Mouse (Mus musculus): ENCODE measurements around the gene Ralbp1. TPM values are rescaled to one million over a fixed set of nuclear protein-coding genes. Genes with fewer than 3 reads are reported as not detected.

Ralbp1 gene
- polyA plus RNA-seq, 1 experiment from 2014 or later, result 44.2 TPM

DNA sequence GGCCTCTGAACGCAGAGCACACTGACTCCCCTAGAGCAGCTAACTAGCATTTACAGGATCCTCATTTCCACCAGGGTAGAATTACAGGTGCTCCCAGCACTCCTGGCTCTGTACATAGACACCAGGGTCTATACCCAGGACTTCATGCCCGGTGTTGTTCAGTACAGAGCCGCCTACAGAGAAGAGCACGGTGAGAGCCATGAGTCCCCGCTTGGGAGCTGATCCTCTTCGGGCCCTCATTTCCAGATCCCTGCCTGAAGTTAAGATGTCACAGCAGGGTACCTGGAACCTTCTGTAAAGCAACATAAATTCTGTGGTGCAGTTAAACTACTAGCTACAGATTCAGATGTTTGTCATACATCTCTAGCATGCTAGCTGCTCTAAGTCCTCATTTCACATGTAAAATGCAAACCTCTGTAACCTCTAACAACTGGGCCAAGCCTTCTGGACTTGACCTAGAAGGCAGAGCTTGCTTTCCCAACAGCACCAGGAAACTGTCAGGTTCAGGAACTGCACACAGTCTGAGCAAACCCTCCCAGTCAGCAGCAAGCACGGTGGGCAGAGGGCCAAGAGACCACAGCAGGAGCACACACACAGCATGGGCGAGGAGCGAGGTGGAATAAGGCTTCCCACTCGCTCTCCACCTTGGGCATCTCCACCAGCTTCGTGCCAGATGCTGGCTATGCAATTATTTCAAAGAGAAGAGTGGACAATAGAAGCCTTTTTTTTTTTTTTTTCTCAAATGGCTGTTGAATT is 37.7 kb downstream of the Ralbp1 start:
- Histone ChIP-seq H3K27me3 (ENCODE audit: control insufficient read depth, insufficient read depth, low read length) (no peaks in the 10 kb centered on the region), H3K27ac (peak overlapping the region; percentile 41; the same call in 1 of the 2 replicates), H3K36me3 (replicated peaks; ENCODE audit: control insufficient read depth, insufficient read depth) (peaks cover 80% of the 10 kb centered on the region), H3K4me2 (replicated peaks) (no peak overlapping the region), H3K4me3 (replicated peaks; ENCODE audit: low read length) (no peak overlapping the region), H3K4me1 (replicated peaks; ENCODE audit: control insufficient read depth, insufficient read depth, low read length) (no peaks in the 10 kb centered on the region), H3K9ac (no peak overlapping the region), H3K9me3 (ENCODE audit: control insufficient read depth, low read length) (no peaks in the 10 kb centered on the region)
- ATAC-seq (ENCODE audit: low FRiP score) (0 out of 2 replicates have a peak, but pooled peaks have one; percentile 29), DNase-seq (ENCODE audit: low spot score) (peak; percentile 46)
- WGBS, result 65% methylated on average over 11 of the region's 11 CpGs

DNA sequence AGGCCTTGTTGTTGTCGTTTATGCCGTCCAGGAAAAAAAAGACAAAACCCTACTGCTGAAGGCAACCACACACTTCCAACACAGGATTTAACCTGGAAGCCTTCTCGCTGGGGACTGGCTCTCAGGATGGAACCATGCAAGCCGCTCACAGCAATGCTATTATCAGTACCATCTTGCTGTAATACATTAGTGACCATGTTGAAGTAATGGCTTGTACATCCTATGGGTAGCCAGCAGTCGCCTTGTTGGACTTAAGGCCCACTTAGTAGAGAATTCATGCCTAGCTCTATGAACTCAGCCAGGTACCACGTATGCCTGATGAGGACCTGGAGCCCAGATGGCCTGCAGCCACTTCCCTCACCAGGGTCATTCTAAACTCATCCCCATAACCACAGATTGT is 40.2 kb downstream of the Ralbp1 start:
- Histone ChIP-seq H3K4me1 (replicated peaks; ENCODE audit: control insufficient read depth, insufficient read depth, low read length) (no peaks in the 10 kb centered on the region), H3K27ac (no peak overlapping the region), H3K9ac (no peak overlapping the region), H3K36me3 (replicated peaks; ENCODE audit: control insufficient read depth, insufficient read depth) (peaks cover 80% of the 10 kb centered on the region), H3K9me3 (ENCODE audit: control insufficient read depth, low read length) (no peaks in the 10 kb centered on the region), H3K4me2 (replicated peaks) (no peak overlapping the region), H3K4me3 (replicated peaks; ENCODE audit: low read length) (no peak overlapping the region), H3K27me3 (ENCODE audit: control insufficient read depth, insufficient read depth, low read length) (no peaks in the 10 kb centered on the region)
- WGBS, result 92% methylated on average over 6 of the region's 6 CpGs
- ATAC-seq (ENCODE audit: low FRiP score) (no peak), DNase-seq (ENCODE audit: low spot score) (no peak)

DNA sequence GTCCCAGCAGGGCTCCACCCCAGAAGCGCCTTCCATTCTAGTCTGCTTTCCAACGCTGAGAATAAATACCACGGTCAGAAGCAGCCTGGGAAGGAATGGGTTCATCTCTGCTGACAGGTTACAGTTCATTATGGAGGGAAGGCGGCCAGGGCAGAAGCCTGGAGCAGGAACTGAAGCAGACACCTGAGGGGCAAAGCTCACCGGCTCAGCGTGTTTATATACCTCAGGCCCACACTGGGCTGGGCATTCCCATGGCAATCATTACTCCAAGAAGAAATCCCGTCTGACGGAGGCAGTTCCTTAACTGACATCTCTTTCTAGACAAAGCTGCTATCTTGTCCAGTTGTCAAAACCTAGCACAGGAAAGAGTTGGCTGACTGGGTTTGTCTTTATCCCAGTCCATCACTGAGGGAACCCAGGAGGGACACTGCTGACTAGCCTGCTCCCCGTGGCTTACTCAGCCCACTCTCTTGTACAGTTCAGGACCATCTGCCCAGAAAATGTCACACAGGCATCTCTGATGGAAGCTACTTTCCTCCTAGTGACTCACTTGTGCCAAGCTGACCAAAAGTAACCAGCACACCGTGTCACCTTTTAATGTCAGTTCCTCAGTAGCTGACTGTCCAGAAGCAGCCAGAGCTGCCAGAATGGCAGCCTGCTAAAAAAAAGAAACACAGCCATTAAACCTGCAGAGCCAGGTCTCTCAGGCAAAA is 42.8 kb downstream of the Ralbp1 start:
- H3K4me3 ChIP-seq (replicated peaks; ENCODE audit: low read length), result no peak overlapping the region
- H3K36me3 ChIP-seq (replicated peaks; ENCODE audit: control insufficient read depth, insufficient read depth), result peaks cover 89% of the 10 kb centered on the region
- no peak overlapping the region for H3K27ac ChIP-seq
- no peak overlapping the region for H3K4me2 ChIP-seq (replicated peaks)
- no peaks in the 10 kb centered on the region for H3K9me3 ChIP-seq (ENCODE audit: control insufficient read depth, low read length)
- ATAC-seq (ENCODE audit: low FRiP score), result no peak
- no peak overlapping the region for H3K9ac ChIP-seq
- no peak for DNase-seq (ENCODE audit: low spot score)
- no peaks in the 10 kb centered on the region for H3K27me3 ChIP-seq (ENCODE audit: control insufficient read depth, insufficient read depth, low read length)
- H3K4me1 ChIP-seq (replicated peaks; ENCODE audit: control insufficient read depth, insufficient read depth, low read length), result no peaks in the 10 kb centered on the region
- 81% methylated on average over 10 of the region's 10 CpGs for WGBS

DNA sequence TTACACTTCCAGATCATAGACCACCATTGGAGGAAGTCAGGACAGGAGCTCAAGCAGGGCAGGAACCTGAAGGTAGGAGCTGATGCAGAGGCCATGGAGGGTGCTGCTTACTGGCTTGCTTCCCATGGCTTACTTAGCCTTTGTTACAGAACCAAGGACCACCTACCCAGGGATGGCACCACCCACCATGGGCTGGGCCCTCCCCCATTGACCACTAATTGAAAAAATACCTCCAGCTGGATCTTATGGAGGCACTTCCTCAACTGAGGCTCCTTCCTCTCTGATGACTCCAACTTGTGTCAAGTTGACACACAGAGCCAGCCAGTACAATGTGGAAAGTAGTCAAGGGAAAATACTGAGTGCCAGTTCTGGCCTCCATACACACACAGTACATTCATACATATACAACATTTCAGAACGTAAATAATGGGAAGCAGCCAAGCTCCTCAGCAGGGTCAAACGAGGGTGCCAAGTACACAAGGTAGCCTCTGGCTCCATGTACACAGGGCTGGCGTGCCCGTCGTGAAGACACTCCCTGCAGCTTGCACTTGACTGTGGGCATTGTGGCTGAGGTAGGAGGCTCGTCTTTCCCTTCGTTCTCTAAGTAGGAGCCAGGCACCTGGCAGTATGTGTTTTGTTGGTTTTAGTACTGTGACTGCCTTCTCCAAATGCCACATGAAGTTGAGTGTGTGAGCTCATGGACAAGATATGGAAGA is 45.9 kb downstream of the Ralbp1 start:
- H3K4me3 ChIP-seq (replicated peaks; ENCODE audit: low read length), result no peak overlapping the region
- H3K9me3 ChIP-seq (ENCODE audit: control insufficient read depth, low read length), result no peaks in the 10 kb centered on the region
- no peaks in the 10 kb centered on the region for H3K27me3 ChIP-seq (ENCODE audit: control insufficient read depth, insufficient read depth, low read length)
- WGBS, result 87% methylated on average over 7 of the region's 7 CpGs
- DNase-seq (ENCODE audit: low spot score), result no peak
- ATAC-seq (ENCODE audit: low FRiP score), result no peak
- no peak overlapping the region for H3K27ac ChIP-seq
- H3K36me3 ChIP-seq (replicated peaks; ENCODE audit: control insufficient read depth, insufficient read depth), result peaks cover 92% of the 10 kb centered on the region
- no peak overlapping the region for H3K9ac ChIP-seq
- H3K4me1 ChIP-seq (replicated peaks; ENCODE audit: control insufficient read depth, insufficient read depth, low read length), result no peaks in the 10 kb centered on the region
- no peak overlapping the region for H3K4me2 ChIP-seq (replicated peaks)

DNA sequence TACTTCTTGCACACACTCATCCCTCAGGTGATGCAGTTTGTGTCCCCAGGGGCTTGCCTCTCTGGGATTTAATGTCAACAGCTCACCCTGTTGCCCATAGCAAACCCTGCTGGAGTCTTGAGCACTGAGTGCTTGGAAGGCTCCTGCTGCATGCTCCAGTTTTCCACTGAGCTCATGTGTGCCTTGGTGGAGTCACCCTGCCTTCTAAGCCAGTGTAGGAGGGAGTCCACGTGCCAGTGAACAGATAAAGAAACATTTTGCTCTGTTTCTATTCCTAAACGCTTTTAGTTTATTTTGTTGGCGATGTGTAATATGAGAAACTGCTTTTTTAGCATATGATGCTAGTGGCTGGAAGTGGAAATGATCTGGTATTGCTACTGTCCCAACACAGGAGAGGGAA is 48.9 kb downstream of the Ralbp1 start:
- 98% methylated on average over 3 of the region's 3 CpGs for WGBS
- ATAC-seq (ENCODE audit: low FRiP score), result no peak
- DNase-seq (ENCODE audit: low spot score), result no peak
- Histone ChIP-seq H3K9ac (no peak overlapping the region), H3K4me3 (replicated peaks; ENCODE audit: low read length) (no peak overlapping the region), H3K4me1 (replicated peaks; ENCODE audit: control insufficient read depth, insufficient read depth, low read length) (no peaks in the 10 kb centered on the region), H3K27me3 (ENCODE audit: control insufficient read depth, insufficient read depth, low read length) (no peaks in the 10 kb centered on the region), H3K36me3 (replicated peaks; ENCODE audit: control insufficient read depth, insufficient read depth) (peaks cover 96% of the 10 kb centered on the region), H3K9me3 (ENCODE audit: control insufficient read depth, low read length) (no peaks in the 10 kb centered on the region), H3K4me2 (replicated peaks) (no peak overlapping the region), H3K27ac (no peak overlapping the region)

DNA sequence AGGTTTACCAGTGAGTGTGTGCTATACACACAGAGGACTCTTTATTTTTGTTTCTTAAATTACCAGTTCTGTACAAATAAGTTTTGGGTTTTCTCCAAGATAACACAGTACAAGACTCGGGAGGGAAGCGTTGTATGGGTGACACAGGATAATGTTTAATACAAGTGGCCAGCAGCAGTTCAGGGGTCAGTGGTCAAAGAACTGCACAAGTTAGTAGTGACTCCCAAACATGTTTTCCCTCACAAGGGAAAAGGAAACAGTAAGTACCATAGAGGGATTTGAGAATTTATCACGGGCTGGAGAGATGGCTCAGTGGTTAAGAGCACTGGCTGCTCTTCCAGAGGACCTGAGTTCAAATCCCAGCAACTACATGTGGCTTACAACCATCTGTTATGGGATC is 51.7 kb downstream of the Ralbp1 start:
- Histone ChIP-seq H3K4me3 (replicated peaks; ENCODE audit: low read length) (no peak overlapping the region), H3K9ac (no peak overlapping the region), H3K4me2 (replicated peaks) (no peak overlapping the region), H3K27ac (no peak overlapping the region), H3K36me3 (replicated peaks; ENCODE audit: control insufficient read depth, insufficient read depth) (peaks cover 96% of the 10 kb centered on the region), H3K27me3 (ENCODE audit: control insufficient read depth, insufficient read depth, low read length) (no peaks in the 10 kb centered on the region), H3K4me1 (replicated peaks; ENCODE audit: control insufficient read depth, insufficient read depth, low read length) (no peaks in the 10 kb centered on the region), H3K9me3 (ENCODE audit: control insufficient read depth, low read length) (no peaks in the 10 kb centered on the region)
- no peak for DNase-seq (ENCODE audit: low spot score)
- ATAC-seq (ENCODE audit: low FRiP score), result no peak
- WGBS, result 95% methylated on average over 3 of the region's 3 CpGs

DNA sequence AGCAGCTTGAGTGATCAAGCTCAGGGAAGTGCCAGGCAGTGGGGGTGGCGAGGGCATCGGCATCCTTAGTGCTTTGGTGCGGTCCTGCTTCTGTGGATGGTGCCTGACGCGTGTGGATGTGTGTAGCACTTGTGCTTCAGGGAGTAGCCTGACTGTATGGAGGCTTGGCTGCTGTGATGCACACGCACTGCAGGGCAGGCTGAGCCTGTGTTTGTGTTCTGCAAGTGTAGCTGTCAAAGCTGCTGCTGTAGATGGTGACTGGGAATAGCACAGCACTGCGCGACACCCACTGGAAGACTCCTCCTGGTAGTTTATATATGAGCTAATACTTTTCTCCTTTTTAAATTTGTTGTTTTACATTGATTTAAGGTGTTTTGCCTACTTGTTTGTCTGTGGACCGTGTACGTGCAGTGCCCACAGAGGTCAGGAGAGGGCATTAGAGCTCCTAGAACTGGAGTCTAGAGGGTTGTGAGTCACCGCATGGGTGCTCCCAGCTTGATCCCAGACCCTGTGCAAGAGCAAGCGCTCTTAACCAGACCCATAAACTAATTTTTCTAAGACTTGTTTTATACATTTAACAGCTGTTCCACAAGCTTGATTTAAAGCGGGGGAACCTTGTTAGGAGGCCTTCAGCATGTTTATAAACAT is 55.3 kb downstream of the Ralbp1 start:
- no peak overlapping the region for H3K9ac ChIP-seq
- H3K4me3 ChIP-seq (replicated peaks; ENCODE audit: low read length), result no peak overlapping the region
- H3K4me1 ChIP-seq (replicated peaks; ENCODE audit: control insufficient read depth, insufficient read depth, low read length), result no peaks in the 10 kb centered on the region; the same call in 1 of the 2 replicates
- WGBS, result 90% methylated on average over 13 of the region's 13 CpGs
- no peak overlapping the region for H3K4me2 ChIP-seq (replicated peaks)
- no peak overlapping the region for H3K27ac ChIP-seq
- no peak for DNase-seq (ENCODE audit: low spot score)
- H3K27me3 ChIP-seq (ENCODE audit: control insufficient read depth, insufficient read depth, low read length), result no peaks in the 10 kb centered on the region
- no peaks in the 10 kb centered on the region for H3K9me3 ChIP-seq (ENCODE audit: control insufficient read depth, low read length)
- H3K36me3 ChIP-seq (replicated peaks; ENCODE audit: control insufficient read depth, insufficient read depth), result peaks cover 84% of the 10 kb centered on the region
- ATAC-seq (ENCODE audit: low FRiP score), result no peak

DNA sequence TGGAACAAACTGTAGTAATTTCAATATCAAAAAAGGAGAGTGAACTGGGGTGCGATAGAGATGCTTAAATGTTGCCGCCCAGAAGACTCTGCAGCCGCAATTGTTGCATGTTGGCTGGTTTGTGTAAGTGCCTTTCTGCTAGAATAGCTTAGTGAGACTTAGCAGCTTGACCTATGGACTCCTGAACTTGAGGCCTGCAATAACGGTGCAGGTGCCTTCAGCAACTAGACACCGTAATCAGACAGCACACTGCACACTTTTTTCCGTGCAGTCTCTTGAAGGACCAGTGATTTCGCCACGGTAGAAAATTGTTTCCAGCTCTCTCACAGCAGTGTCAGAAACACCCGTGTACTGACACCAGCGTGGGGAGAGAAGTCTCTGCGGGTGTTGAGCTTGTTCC is 56.6 kb downstream of the Ralbp1 start:
- no peak overlapping the region for H3K9ac ChIP-seq
- ATAC-seq (ENCODE audit: low FRiP score) (no peak), DNase-seq (ENCODE audit: low spot score) (no peak)
- H3K4me3 ChIP-seq (replicated peaks; ENCODE audit: low read length), result no peak overlapping the region
- no peak overlapping the region for H3K4me2 ChIP-seq (replicated peaks)
- 90% methylated on average over 11 of the region's 11 CpGs for WGBS
- no peaks in the 10 kb centered on the region for H3K27me3 ChIP-seq (ENCODE audit: control insufficient read depth, insufficient read depth, low read length)
- H3K36me3 ChIP-seq (replicated peaks; ENCODE audit: control insufficient read depth, insufficient read depth), result peaks cover 86% of the 10 kb centered on the region
- H3K4me1 ChIP-seq (replicated peaks; ENCODE audit: control insufficient read depth, insufficient read depth, low read length), result no peaks in the 10 kb centered on the region; the same call in 1 of the 2 replicates
- no peaks in the 10 kb centered on the region for H3K9me3 ChIP-seq (ENCODE audit: control insufficient read depth, low read length)
- H3K27ac ChIP-seq, result peak overlapping the region; percentile 26; the same call in 1 of the 2 replicates

DNA sequence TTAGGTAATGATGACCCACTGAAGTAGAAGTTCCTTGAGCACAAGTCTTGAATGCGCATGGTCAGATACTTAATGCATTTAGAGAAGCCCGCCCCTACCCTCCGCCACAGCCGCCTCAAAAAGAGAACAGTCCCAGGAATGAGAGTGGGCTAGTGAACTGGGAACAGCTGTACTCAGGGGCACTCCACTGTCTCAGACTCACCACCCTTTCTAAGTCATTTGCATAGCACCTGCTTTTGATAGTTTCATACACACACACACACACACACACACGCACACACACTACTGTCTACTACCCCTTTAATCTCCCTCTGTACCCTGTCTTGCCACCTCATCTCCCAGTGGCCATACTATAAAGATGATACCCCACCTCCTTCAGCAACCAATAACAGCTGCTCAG is 57.7 kb downstream of the Ralbp1 start:
- H3K4me3 ChIP-seq (replicated peaks; ENCODE audit: low read length), result no peak overlapping the region
- ATAC-seq (ENCODE audit: low FRiP score) (no peak), DNase-seq (ENCODE audit: low spot score) (no peak)
- H3K27ac ChIP-seq, result no peak overlapping the region
- no peak overlapping the region for H3K4me2 ChIP-seq (replicated peaks)
- H3K27me3 ChIP-seq (ENCODE audit: control insufficient read depth, insufficient read depth, low read length), result no peaks in the 10 kb centered on the region
- WGBS, result 87% methylated on average over 5 of the region's 5 CpGs
- H3K36me3 ChIP-seq (replicated peaks; ENCODE audit: control insufficient read depth, insufficient read depth), result peaks cover 78% of the 10 kb centered on the region
- no peak overlapping the region for H3K9ac ChIP-seq
- H3K9me3 ChIP-seq (ENCODE audit: control insufficient read depth, low read length), result no peaks in the 10 kb centered on the region
- no peaks in the 10 kb centered on the region; the same call in 1 of the 2 replicates for H3K4me1 ChIP-seq (replicated peaks; ENCODE audit: control insufficient read depth, insufficient read depth, low read length)

Data from hindbrain, embryonic 14.5 days (tissue).